Mouse (Mus musculus): Measurements from ENCODE around the gene Arfgef3.
"Not testable (repeated sequence)": the region's sequence is repeated elsewhere in the genome, so short reads cannot be mapped to it uniquely, and the experiment has no call there.

Arfgef3 gene

DNA sequence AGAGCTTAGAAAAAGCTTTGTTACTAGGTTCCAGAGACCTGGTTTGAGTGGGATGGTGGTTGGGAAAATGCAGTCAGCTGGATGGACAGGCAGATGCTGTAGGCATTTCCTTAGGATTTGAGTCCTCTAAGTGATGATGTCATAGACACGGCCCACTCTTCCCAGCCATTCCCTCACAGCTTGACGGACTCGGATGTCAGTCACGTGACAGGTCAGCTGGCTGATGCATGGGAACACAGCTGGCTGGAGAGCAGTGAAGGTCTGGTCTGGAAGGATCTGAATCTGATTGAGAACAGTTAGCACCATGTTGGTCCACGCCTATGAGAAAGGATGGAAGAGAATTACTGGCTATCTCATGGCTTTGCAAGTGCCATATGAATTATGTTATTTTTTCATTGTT lies 154.3 kb downstream of the Arfgef3 start:
- no peak for DNase-seq (ENCODE audit: low spot score in 2 of 2)

DNA sequence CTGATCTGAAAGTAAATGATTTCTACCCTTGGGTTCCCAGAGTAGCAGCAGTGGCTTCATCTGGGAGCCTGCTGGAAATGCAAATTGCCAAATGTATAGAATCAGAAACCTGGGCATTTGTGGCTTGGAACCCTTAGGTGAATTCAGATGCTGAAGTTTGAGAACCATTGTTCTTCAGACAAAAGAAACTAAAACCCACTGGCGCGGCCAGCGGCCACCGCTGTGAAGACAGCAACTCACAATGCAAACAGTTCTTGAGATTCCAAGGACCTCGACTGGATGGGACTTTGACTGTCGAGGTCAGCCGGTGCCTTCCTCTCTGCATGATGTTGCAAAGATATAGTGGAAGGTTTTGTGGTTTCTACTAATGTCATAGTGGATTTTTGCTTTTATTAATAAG lies 159.6 kb downstream of the Arfgef3 start:
- DNase-seq (ENCODE audit: low spot score in 2 of 2), result no peak

DNA sequence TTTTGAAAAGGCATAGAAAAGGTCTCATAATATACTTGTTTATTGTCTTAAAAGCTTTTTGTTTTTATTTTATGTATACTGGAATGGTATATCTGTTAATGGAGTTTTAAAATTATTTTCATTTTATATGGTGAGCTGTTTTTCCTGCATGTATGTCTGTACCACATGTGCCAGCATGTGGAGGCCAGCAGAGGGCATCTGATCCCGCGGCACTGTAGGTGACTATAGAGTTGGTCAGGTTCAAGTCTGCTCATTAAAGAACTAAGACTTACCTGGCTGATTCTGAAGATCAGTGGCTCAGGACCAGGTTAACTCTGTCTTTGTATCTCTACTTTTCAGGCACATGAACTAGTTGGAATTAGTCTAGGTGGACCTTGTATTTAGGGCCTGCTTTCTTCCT lies 171.2 kb downstream of the Arfgef3 start:
- DNase-seq (ENCODE audit: low spot score in 2 of 2), result no peak

DNA sequence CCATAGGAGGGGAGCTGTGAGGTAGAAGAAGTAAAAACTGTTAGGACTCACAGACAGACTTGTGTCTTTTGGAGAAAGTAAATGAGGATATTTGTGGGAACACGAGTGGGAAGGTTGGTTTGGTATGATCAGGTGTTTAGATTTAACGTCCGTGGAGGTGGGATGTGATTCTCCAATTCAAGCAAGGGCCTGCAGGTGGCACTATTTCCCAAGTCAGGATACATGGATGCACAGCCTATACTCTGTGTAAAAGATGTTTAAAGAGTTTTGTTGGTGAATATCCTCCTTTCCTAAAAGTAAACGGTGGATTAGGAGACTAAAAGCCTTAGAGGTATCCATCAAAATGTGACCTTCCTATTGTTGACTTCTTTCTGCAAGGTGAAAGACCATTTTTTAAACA lies 180.8 kb downstream of the Arfgef3 start:
- peak; percentile 83 to 85 for DNase-seq (ENCODE audit: low spot score in 2 of 2)

DNA sequence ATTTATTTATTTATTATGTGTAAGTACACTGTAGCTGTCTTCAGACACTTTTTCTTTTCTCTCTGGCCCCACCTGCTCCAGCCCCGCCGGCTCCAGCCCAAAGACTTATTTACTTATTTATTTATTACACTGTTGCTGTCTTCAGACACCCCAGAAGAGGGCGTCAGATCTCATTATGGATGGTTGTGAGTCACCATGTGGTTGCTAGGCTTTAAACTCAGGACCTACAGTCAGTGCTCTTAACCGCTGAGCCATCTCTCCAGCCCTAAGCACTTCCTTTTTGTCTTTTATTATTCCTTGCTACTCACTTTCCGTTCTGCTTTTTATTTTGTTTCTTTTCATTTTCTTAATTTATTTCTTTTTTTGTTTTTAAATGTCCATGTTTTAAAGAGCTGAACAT lies 182.3 kb downstream of the Arfgef3 start:
- DNase-seq (ENCODE audit: low spot score in 2 of 2), result no peak

DNA sequence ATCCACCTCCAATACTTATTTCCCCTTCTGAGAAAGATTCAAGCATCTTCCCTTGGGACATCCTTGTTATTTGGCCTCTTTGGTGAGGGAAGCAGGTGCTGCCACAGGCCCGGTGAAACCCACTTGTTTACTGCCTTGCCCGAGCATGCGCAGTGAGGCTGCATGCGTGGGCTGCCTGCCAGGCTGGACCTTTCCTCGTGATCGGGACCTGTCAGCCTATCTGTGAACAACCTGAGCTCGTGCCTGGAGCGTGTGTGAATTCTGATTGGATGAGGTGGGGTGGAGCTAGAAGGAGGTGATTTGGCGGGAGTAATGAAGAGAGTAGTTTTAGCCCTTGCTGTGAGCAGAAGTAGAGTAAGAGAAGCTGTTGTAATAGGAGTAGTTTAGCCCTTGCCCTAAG lies 184.7 kb downstream of the Arfgef3 start:
- DNase-seq (ENCODE audit: low spot score in 2 of 2), result not testable (repeated sequence)

DNA sequence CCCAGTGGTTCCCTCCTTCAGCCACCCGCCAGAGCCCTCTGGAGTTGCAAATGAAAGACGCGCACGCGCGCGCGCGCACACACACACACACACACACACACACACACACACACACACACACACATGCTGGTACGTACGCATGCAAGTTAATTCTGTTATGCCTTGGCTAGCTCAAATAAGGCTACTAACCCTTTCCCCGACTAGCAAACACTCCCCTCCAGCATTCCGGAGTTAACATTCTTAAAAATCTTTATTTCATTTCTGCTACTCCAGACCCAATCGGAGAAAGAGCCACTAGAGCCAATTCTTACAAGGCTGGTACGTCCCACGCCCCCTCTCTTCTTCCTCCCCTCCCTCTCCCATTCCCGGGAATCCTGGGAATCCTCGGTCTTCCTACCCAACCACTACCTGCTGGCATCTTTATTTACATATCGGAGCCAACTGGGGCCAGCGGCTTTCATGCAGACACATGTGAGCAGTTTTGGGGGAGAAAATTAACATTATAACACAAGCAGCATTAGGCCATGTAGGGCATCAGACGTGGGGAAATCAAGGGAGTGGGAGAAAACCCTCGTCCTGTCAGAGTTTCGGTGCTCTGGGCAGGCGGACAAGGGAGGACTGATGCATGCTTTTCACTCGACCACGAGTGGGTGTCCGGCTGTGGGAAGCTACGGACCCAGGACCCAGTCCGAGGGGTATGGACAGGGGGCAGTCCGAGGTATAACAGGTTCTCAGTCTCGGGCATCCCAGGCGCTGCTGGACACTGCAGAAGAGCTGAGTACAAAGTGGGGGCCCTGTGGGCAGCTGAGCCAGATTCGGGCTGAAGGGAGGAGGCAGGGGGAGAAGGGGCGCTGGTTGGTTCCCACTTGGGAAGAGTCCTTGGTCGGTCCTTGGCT lies 194.2 kb downstream of the Arfgef3 start:
- DNase-seq (ENCODE audit: low spot score in 2 of 2), result peak in 1 of 2 experiments; percentile 37

DNA sequence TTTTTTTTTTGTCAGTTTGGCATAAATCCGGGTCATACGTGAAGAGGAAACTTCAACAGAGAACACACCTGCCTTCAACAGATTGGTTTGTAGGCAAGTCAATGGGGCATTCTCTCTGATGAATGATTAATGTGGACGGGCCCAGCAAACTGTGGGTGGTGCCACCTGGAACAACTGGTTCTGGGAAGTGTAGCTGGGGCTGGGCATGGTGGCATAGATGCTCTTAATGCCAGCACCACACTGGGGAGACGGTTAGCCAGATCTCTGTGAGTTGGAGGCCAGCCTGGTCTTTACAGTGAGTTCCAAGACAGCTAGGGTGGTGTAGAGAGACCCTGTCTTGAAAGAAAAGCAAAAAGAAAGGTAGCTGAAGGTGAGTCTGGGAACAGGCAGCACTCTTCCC lies 196.4 kb downstream of the Arfgef3 start:
- no peak for DNase-seq (ENCODE audit: low spot score in 2 of 2)

DNA sequence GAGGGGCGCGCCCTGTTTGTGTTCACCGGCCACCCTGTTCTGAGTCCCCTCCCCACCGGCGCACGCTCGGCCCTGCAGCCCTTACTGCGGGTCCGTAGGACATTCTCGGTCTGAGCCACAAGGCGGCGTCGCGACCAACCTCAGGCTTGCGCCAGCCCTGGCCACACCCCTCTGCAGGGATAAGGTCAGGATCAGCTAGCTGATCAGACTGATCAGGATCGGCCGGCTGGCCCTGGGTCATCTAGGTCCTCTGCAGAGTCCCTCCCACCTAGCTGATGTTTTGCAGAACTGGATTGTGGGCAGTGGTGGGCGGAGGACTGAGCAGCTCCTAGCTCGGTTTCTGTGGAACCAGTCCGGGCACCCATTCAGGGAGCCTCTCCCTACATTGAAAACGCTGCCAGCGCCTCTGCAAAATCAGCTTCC lies 197.9 kb downstream of the Arfgef3 start, which contains the start of gene Hebp2:
Hebp2 (minus strand) TSS at position 264 of the 423 bp plus-strand sequence.
- peak; percentile 60 to 70 for DNase-seq (ENCODE audit: low spot score in 2 of 2)

DNA sequence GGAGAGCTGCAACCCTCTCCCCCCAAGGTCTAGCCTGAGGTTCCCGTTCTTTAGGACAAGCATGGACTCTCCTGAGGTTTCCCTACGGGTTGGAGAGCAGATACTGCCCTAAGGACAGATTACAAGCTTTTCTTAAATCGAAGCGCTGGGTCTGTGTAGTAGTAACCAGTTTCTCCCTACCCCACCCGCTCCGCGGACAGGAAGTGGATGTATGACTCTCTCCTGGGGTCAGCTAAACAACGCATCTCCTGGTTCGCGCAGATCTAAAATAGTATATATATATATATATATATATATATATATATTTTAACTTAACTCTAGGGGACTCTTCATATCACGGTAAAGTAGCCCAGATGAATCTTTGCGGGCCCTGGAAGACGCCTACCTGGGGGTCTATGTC lies 198.4 kb downstream of the Arfgef3 start:
- DNase-seq (ENCODE audit: low spot score in 2 of 2), result no peak

DNA sequence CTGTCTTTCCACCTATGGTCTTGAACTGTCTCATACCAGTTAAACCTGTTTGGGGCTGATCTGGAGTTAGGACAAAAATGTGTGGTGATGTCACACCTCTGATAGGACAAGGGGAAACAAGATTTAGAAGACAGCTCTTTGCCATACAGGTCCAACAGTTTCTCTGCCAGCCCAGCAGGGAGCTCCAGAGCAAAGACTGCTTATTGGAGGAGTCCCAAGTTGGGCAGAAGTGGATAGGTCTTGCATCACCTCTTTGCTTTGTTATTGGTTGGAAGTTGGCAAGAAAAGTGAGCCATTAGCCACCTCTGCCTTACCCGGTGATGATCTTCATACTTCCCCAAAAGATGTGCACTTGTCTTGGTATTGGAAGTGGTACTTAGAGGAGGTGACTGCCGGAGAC lies 206.9 kb downstream of the Arfgef3 start:
- no peak for DNase-seq (ENCODE audit: low spot score in 2 of 2)

DNA sequence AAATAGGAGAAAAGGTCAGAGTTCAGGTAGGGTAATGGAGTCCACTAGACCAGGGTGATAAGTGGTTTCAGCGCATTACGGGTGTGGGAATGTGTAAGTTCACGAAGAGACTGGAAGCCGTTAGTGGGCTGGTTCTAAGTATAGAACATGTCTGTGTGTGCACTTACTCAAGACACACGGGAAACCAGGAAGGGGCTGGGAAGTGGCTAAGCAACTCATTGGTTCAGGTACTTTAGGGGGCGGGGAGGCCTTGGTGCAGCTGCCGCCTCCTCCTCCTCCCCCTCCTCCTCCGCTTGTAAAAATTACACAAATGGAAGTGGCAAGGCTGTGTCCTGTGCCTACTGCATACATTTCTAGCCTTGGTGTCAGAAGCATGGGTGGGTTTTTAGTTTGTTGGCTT lies 211.5 kb downstream of the Arfgef3 start:
- DNase-seq (ENCODE audit: low spot score in 2 of 2), result no peak

Measured in right cerebral cortex, adult 2 months (tissue).